6 mouse cellular contexts compared by ENCODE assay signal in the genomic region with DNA sequence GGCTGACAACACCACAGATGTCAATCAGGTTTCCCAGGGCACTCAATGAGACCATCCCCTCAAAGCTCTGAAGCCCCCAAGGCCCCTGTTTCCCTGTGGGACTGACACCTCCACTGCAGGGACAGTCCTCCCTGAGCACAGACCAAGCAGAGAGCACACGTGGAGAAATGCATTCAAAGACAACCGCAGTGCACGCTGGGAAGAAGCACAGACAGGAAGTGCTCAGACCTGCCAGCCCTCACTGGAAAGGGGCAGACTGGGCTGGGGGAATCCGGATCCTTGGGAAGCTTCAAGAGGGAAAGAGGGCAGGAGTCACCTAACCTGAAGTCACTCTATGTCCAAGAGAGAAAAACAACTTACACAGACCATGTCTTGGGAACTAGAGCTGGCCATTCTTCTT. TPM values are rescaled to one million over a fixed set of nuclear protein-coding genes. Genes with fewer than 3 reads are reported as not detected.
DNase-seq lines count a peak whose midpoint lies in the region; TF ChIP-seq lines count a peak whose summit lies in the region.
"Not testable (repeated sequence)": the region's sequence is repeated elsewhere in the genome, so short reads cannot be mapped to it uniquely, and the experiment has no call there.
"Had no signal": no experiment of that assay in that cellular context is flagged by ENCODE, and none has a peak within 500 bp of the region (broad histone marks: within the 10 kb centered on the region; RNA-seq: fewer than 3 reads in every experiment).

No protein-coding gene starts in this region.

- peak; percentile 21 for DNase-seq in CD4-positive helper T cell, adult 2 months (ENCODE audit: low read depth, low spot score)
- not testable (repeated sequence) for DNase-seq in CH12.LX (ENCODE audit: extremely low read depth)
- DNase-seq in naive thymus-derived CD4-positive, alpha-beta T cell, adult 2 months (ENCODE audit: low read depth), result peak; percentile 39
- peak; percentile 9 for DNase-seq in thymus, adult 2 months
- DNase-seq in thymus, postnatal 4 days, result peak; percentile 22

- not testable (repeated sequence) for H3K79me2 ChIP-seq in CH12.LX (replicated peaks; ENCODE audit: control insufficient read depth, extremely low read depth, insufficient read depth, poor library complexity, severe bottlenecking)

- H3K4me2 ChIP-seq in CH12.LX (ENCODE audit: insufficient read depth, low read depth, poor library complexity, severe bottlenecking), result not testable (repeated sequence)

- H3K27ac ChIP-seq in CH12.LX (ENCODE audit: insufficient read depth, low read depth); thymus, adult 2 months (ENCODE audit: control insufficient read depth, insufficient read depth, low read length): not testable (repeated sequence)

- not testable (repeated sequence) for H3K9me3 ChIP-seq in CH12.LX (replicated peaks; ENCODE audit: low read length)

- H3K4me3 ChIP-seq in CH12.LX (replicated peaks in 1 of 3; ENCODE audit: low read depth in 2 of 3, low read length in 2 of 3, poor library complexity in 1 of 3); thymus, adult 2 months (ENCODE audit: control insufficient read depth, insufficient read depth, low read length): not testable (repeated sequence)

- dilution Hi-C loops in CH12.LX (cut with MboI; ENCODE audit: extremely low pct_ligation_motif_present, extremely low pct_unique_long_range_greater_than_20kb, low sequenced_read_pairs), result not testable (repeated sequence)

- 0 out of 2 replicates have a peak, but pooled peaks have one; percentile 29 for TF ChIP-seq POLR2A in CH12.LX (IDR thresholded peaks at IDR 0.05; ENCODE audit: low read depth, low read length)
- not testable (repeated sequence) for TF ChIP-seq POLR2A in thymus, adult 2 months (IDR thresholded peaks at IDR 0.05; ENCODE audit: control insufficient read depth, extremely low read depth, insufficient read depth, low read length, poor library complexity)

- not testable (repeated sequence) for H3K9ac ChIP-seq in CH12.LX (ENCODE audit: insufficient read depth, low read depth)

- TF ChIP-seq EP300 in CH12.LX (IDR thresholded peaks at IDR 0.05; ENCODE audit: low read length), result not testable (repeated sequence)

- peaks cover 7 to 25% of the 10 kb centered on the region in 2 experiments; a peak in 3 of 4 replicates for H3K4me1 ChIP-seq in CH12.LX (ENCODE audit: control insufficient read depth in 1 of 2, insufficient read depth in 2 of 2)
- not testable (repeated sequence) for H3K4me1 ChIP-seq in thymus, adult 2 months (replicated peaks; ENCODE audit: control insufficient read depth, insufficient read depth, low read length)

- not testable (repeated sequence) for TF ChIP-seq CTCF in CH12.LX (conservative IDR thresholded peaks at IDR 0.05 in 1 of 2, IDR thresholded peaks at IDR 0.05 in 1 of 2; ENCODE audit: low read depth in 2 of 2, low read length in 2 of 2); thymus, adult 2 months (IDR thresholded peaks at IDR 0.05; ENCODE audit: borderline replicate concordance, control insufficient read depth, extremely low read depth, insufficient read depth, low read length, poor library complexity)

- H3K36me3 ChIP-seq in CH12.LX (replicated peaks in 1 of 2; ENCODE audit: control insufficient read depth in 1 of 2, insufficient read depth in 1 of 2, low read length in 1 of 2), result peaks cover 6 to 13% of the 10 kb centered on the region in 2 experiments
- H3K36me3 ChIP-seq in thymus, adult 2 months (ENCODE audit: control insufficient read depth, insufficient read depth, low read length), result not testable (repeated sequence)

- TF ChIP-seq RAD21 in CH12.LX (IDR thresholded peaks at IDR 0.05; ENCODE audit: low read depth, low read length), result not testable (repeated sequence)

- 37% methylated on average over 4 of the region's 4 CpGs for WGBS in thymus, adult 2 months

- H3K27me3 ChIP-seq in CH12.LX (replicated peaks); thymus, adult 2 months (ENCODE audit: control insufficient read depth, insufficient read depth, low read length): not testable (repeated sequence)

- in situ Hi-C loops in CH12.LX (cut with MboI; ENCODE audit: low pct_ligation_motif_present, low pct_unique_long_range_greater_than_20kb, low sequenced_read_pairs), result loop anchor here (25.0 kb wide), 1 partner anchor 90 kb away; a partner anchor contains a TSS

TF ChIP-seq in CH12.LX, 34 proteins besides CTCF, POLR2A, EP300 and RAD21:
- peak; percentile 52 for TF ChIP-seq ELF1 (IDR thresholded peaks at IDR 0.05; ENCODE audit: low read depth, low read length)
- 0 out of 2 replicates have a peak, but pooled peaks have one; percentile 25 for TF ChIP-seq MAX (IDR thresholded peaks at IDR 0.05; ENCODE audit: low read length)
- 0 out of 2 replicates have a peak, but pooled peaks have one; percentile 15 for TF ChIP-seq MYC (IDR thresholded peaks at IDR 0.05; ENCODE audit: low read depth, low read length)

RNA-seq across cellular contexts. Expression of a gene that starts 2.2 kb away (rescaled TPM):
- 3.9 and 5.0 TPM in 2 replicates for total RNA-seq in CH12.LX (2012; rRNA removed)
- 2.3 TPM in 2 replicates for total RNA-seq in CH12.LX (2014; rRNA removed)
- polyA plus RNA-seq in CH12.LX (2012; ENCODE audit: insufficient read length, low read depth), result 2.3 and 4.1 TPM in 2 replicates
- 0.94 and 1.0 TPM in 2 replicates for polyA plus RNA-seq in thymus, adult 2 months (2012; rRNA removed)
- polyA plus RNA-seq: erythroblast, embryonic 14.5 days had no signal

RNA-seq across cellular contexts. Expression of a gene that starts 51.9 kb away (rescaled TPM):
- 9.3 and 10.0 TPM in 2 replicates for total RNA-seq in CH12.LX (2012; rRNA removed)
- 7.1 and 7.8 TPM in 2 replicates for total RNA-seq in CH12.LX (2014; rRNA removed)
- polyA plus RNA-seq in CH12.LX (2012; ENCODE audit: insufficient read length, low read depth), result 4.6 and 4.9 TPM in 2 replicates
- polyA plus RNA-seq in thymus, adult 2 months (2012; rRNA removed), result 2.7 and 3.3 TPM in 2 replicates
- polyA plus RNA-seq: erythroblast, embryonic 14.5 days had no signal
